Mouse (Mus musculus) testis, adult 2 months (tissue): ENCODE data around the gene Sik2. TPM values are rescaled to one million over a fixed set of nuclear protein-coding genes. Genes with fewer than 3 reads are reported as not detected.

Source experiments
- H3K27ac ChIP-seq: fragments of 200-500 bp; 2 replicates; pipeline ENCODE4 v1.5.1; 2012; ENCODE audit warnings: low read depth, low read length; ENCODE audit not compliant: control insufficient read depth, insufficient read depth
- H3K27me3 ChIP-seq: fragments of 200-500 bp; 2 replicates; pipeline ENCODE4 v1.6.1; 2012; ENCODE audit warnings: mild to moderate bottlenecking, low read length, moderate library complexity; ENCODE audit not compliant: control insufficient read depth, insufficient read depth
- H3K36me3 ChIP-seq: fragments of 200-500 bp; 2 replicates; pipeline ENCODE4 v1.6.1; 2012; ENCODE audit warnings: mild to moderate bottlenecking, low read length; ENCODE audit not compliant: control insufficient read depth, insufficient read depth
- H3K4me1 ChIP-seq: fragments of 200-500 bp; 2 replicates; pipeline ENCODE4 v1.6.1; 2012; ENCODE audit warnings: low read length; ENCODE audit not compliant: control insufficient read depth, insufficient read depth
- H3K4me3 ChIP-seq: fragments of 200-500 bp; 2 replicates; pipeline ENCODE4 v1.5.1; 2012; ENCODE audit warnings: low read depth, mild to moderate bottlenecking, low read length, moderate library complexity, mixed read lengths; ENCODE audit not compliant: control insufficient read depth
- CTCF ChIP-seq: fragments of 200-500 bp; IDR thresholded peaks from 2 replicates; pipeline ENCODE4 v1.5.1; 2012; ENCODE audit warnings: low read depth, mild to moderate bottlenecking, inconsistent platforms, low read length, moderate library complexity; ENCODE audit not compliant: control insufficient read depth, insufficient read depth, insufficient replicate concordance
- POLR2A ChIP-seq: fragments of 200-500 bp; IDR thresholded peaks from 2 replicates; pipeline ENCODE4 v1.6.1; 2012; ENCODE audit warnings: low read depth, mild to moderate bottlenecking, inconsistent platforms, low read length, moderate library complexity; ENCODE audit not compliant: control insufficient read depth
- polyA plus RNA-seq: library from polyadenylated mRNA; depleted of rRNA; stranded (reverse); fragments of >200 nt; gene quantifications from 2 replicates; pipeline ENCODE4 v1.2.3, GENCODE M21; 2012

The Sik2 gene
- polyA plus RNA-seq, 1 experiment, result 25.7 TPM

GRCm38 (mm10) chr9:50911861-50912515, 96.9 kb downstream of the Sik2 start:
- Histone ChIP-seq H3K27ac (no peak overlapping the region), H3K4me1 (no peaks in the 10 kb centered on the region), H3K4me3 (no peak overlapping the region), H3K27me3 (no peaks in the 10 kb centered on the region), H3K36me3 (no peaks in the 10 kb centered on the region; the same call in 1 of the 2 replicates)
- TF ChIP-seq CTCF (no peak), POLR2A (no peak)

DNA sequence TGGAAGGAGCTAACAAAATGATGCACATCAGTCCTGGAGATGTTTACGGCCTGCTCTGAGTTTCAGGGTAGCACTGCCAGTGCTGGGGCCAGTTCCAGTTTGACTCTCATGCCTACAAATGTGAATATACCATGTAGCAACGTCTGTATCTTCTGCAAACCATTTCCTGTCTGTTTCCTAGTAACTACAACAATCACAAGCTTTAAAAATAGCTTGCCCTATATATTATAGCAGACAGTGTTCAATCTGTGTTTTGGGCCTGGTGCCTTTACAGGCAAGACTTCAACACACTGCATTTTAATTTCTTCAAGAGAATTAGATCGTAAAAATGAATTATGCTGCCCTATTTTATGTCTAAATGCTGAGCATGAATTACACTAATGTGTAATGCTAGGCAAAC, 103.6 kb downstream of the Sik2 start:
- H3K36me3 ChIP-seq, result no peaks in the 10 kb centered on the region
- no peak overlapping the region for H3K27ac ChIP-seq
- no peaks in the 10 kb centered on the region for H3K4me1 ChIP-seq
- H3K27me3 ChIP-seq, result no peaks in the 10 kb centered on the region
- TF ChIP-seq CTCF (no peak), POLR2A (no peak)
- no peak overlapping the region for H3K4me3 ChIP-seq

DNA sequence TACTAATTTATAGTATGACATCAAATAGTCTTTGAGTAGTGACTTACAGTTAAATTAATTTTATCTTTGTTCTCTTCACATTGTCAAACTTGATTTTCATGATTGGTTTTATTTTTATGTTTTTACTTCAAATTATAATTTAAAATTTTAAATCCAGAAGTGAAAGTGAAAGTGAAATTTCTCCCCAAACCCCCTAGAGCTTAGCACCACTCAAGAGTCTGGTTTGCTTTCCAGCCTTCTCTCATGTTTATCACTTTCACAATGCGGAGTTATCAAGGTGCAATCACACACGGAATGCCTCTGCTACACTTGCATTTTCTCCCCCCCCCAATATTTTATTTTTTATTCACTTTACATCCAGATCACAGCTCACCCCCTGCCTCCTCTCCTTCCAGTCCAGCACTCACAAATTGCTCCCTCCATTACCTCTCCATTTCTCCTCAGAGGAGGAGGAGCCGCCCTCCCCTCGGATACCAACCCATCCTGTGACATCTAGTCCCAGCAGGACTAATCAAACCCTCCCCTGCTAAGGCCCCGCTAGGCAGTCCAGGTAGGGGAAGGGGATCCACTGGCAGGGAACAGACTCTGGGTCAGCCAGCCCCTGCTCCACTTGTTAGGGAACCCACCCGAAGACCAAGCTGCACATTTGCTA, 104.6 kb downstream of the Sik2 start:
- no peak for TF ChIP-seq CTCF
- no peak for TF ChIP-seq POLR2A
- Histone ChIP-seq H3K4me1 (no peaks in the 10 kb centered on the region), H3K4me3 (no peak overlapping the region), H3K36me3 (no peaks in the 10 kb centered on the region), H3K27ac (no peak overlapping the region), H3K27me3 (no peaks in the 10 kb centered on the region)

DNA sequence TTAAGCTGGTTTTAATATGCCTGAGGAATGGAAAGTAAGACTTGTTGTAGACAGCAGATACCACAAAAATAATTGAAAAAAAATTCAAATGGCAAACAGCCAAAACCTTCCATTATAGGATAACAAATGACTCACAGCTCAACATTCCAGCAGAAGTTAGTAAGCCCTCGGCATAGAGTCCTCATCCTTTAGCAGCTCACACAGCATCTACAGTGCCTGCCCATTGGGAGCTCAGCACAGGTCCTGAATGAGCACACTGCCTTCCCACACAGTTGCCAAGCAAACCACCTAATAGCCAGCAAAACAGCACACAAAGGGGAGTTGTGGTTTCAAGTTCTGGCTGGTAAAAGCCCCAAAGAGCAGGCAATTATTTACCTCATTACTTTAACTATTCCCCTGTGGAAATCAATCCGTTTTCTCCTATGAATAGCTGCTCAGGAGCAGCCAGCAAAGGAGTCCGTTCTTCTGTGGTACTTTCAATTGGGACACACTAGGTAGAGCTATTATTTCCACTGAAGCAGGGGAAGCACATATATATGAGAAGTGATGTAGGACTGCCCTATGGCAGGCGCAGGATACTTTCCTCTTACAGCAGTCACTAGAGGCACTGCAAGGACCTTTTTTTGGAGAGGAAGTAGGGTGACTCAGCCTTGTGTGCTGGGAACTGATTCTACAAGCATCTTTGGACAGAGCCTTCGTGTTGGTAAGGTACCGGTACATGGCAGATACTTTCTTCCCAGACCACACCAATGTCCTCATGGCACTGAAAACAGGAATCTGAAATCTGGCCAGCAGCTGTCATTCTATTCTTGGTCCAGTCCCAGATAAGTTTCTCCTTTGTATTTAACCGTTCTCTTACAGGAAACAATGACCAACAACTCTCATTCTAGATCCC, 108.6 kb downstream of the Sik2 start:
- Histone ChIP-seq H3K27me3 (no peaks in the 10 kb centered on the region), H3K4me1 (no peaks in the 10 kb centered on the region), H3K36me3 (0 out of 2 replicates have a peak, but pooled peaks cover 2% of the 10 kb centered on the region), H3K27ac (no peak overlapping the region), H3K4me3 (no peak overlapping the region)
- TF ChIP-seq POLR2A (no peak), CTCF (no peak)

GRCm38 (mm10) chr9:50893665-50894064, 115.2 kb downstream of the Sik2 start:
- no peaks in the 10 kb centered on the region for H3K4me1 ChIP-seq
- H3K27me3 ChIP-seq, result no peaks in the 10 kb centered on the region
- no peak overlapping the region for H3K27ac ChIP-seq
- no peak for TF ChIP-seq POLR2A
- no peak for TF ChIP-seq CTCF
- H3K4me3 ChIP-seq, result no peak overlapping the region
- H3K36me3 ChIP-seq, result 0 out of 2 replicates have a peak, but pooled peaks cover 2% of the 10 kb centered on the region

DNA sequence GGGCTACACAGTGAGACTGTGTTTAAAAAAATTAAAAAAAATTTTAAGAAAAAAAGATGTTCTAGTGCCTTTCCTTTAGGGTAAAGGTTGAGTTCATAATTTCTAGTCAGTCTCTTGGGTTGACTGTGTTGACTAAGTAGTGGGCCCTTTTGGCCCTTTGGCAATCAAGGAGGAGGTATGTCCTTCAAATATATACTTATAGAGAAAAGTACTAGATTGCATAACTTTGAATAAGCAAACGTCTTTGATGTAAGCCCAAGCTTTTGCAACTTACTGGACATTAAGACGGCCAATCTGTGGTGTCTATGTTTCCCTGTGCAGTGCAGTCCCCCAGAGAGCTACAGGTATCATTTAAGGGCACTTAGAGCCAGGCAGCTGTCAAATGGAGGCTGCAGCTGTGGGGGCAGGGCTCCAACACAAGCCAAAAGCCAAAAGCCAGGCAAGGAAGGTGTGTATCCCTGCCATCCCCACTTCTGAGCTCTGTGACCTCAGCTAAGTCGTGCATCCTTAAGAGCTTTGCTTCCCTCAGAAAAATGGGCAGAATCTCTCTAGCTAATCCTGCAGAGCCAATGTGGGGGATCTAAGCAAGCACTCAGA, 118.3 kb downstream of the Sik2 start:
- Histone ChIP-seq H3K27me3 (no peaks in the 10 kb centered on the region), H3K27ac (no peak overlapping the region), H3K4me3 (no peak overlapping the region), H3K36me3 (no peaks in the 10 kb centered on the region), H3K4me1 (no peaks in the 10 kb centered on the region)
- no peak for TF ChIP-seq CTCF
- no peak for TF ChIP-seq POLR2A
